Mouse (Mus musculus) liver, embryonic 14.5 days (tissue): ENCODE data around the gene Adgre5. TPM values are rescaled to one million over a fixed set of nuclear protein-coding genes. Genes with fewer than 3 reads are reported as not detected.
A peak's percentile ranks its signal among the peaks of the same experiment; 100 is the strongest.

Experiments
- ATAC-seq: fragments of 200-750 bp; cut with Nextera tagmentation; 2 replicates; pipeline ENCODE4 v1.8.0; 2017; ENCODE audit warnings: moderate number of reproducible peaks, mild to moderate bottlenecking, moderate library complexity; ENCODE audit not compliant: insufficient read depth
- DNase-seq, 3 experiments: peaks; one replicate each; pipeline ENCODE4 v3.0.0-alpha.2; 2012 to 2013; ENCODE audit warnings: low read depth in 3 of 3, low spot score in 3 of 3
- H3K27ac ChIP-seq: fragments of 300-500 bp; sonication (generic); 2 replicates; pipeline ENCODE4 v1.5.1; 2014; ENCODE audit warnings: moderate library complexity, mild to moderate bottlenecking, control low read depth, inconsistent platforms
- H3K27me3 ChIP-seq: fragments of 300-500 bp; sonication (generic); 2 replicates; pipeline ENCODE4 v1.6.1; 2014; ENCODE audit warnings: mild to moderate bottlenecking, low read length, moderate library complexity; ENCODE audit not compliant: control insufficient read depth, insufficient read depth
- H3K36me3 ChIP-seq: fragments of 300-500 bp; sonication (generic); replicated peaks from 2 replicates; pipeline ENCODE4 v1.6.1; 2014; ENCODE audit warnings: low read depth; ENCODE audit not compliant: control insufficient read depth, insufficient read depth
- H3K4me1 ChIP-seq, 2 experiments: fragments of 200-500 bp in 1 of 2; fragments of 300-500 bp in 1 of 2; sonication (generic) in 1 of 2; replicated peaks; 2 replicates each; pipeline ENCODE4 v1.6.1; 2012 to 2014; ENCODE audit warnings: antibody characterized with exemption in 1 of 2, inconsistent platforms in 1 of 2, low read length in 1 of 2; ENCODE audit not compliant: control insufficient read depth in 2 of 2, insufficient read depth in 2 of 2
- H3K4me2 ChIP-seq: fragments of 300-500 bp; sonication (generic); 2 replicates; pipeline ENCODE4 v1.6.1; 2014; ENCODE audit warnings: low read depth, mild to moderate bottlenecking, control low read depth, moderate library complexity
- H3K4me3 ChIP-seq, 2 experiments: fragments of 200-500 bp in 1 of 2; fragments of 300-500 bp in 1 of 2; sonication (generic) in 1 of 2; 2 replicates each; pipeline ENCODE4 v1.5.1; 2012 to 2014; ENCODE audit warnings: low read depth in 2 of 2, low read length in 2 of 2, mild to moderate bottlenecking in 2 of 2, control low read depth in 1 of 2, inconsistent platforms in 1 of 2, moderate library complexity in 1 of 2; ENCODE audit not compliant: insufficient read depth in 1 of 2
- H3K9ac ChIP-seq: fragments of 300-500 bp; sonication (generic); replicated peaks from 2 replicates; pipeline ENCODE4 v1.6.1; 2014; ENCODE audit warnings: mild to moderate bottlenecking, control low read depth, moderate library complexity
- H3K9me3 ChIP-seq: fragments of 300-500 bp; sonication (generic); 2 replicates; pipeline ENCODE4 v1.6.1; 2016; ENCODE audit warnings: low read length, mixed read lengths; ENCODE audit not compliant: control insufficient read depth
- CTCF ChIP-seq: IDR thresholded peaks from 2 replicates; pipeline ENCODE4 v1.5.1; 2016; ENCODE audit warnings: antibody characterized with exemption, low read depth, control low read depth
- EP300 ChIP-seq: IDR thresholded peaks from 2 replicates; pipeline ENCODE4 v1.6.1; 2016; ENCODE audit warnings: antibody characterized with exemption, low read depth
- WGBS: fragments of 180-500 bp; shearing (Covaris S2); extraction: QIAGEN DNeasy Blood & Tissue Kit; methylation state at CpG from one replicate; pipeline ENCODE4 v1.1.7; 2014; ENCODE audit not compliant: insufficient replicate concordance; 5-methylcytosine and 5-hydroxymethylcytosine counted together
- polyA plus RNA-seq, 2 experiments: library from polyadenylated mRNA; depleted of rRNA in 1 of 2; stranded (reverse) in 1 of 2; unstranded in 1 of 2; fragments of >200 nt; fragmentation: Nextera tagmentation in 1 of 2; extraction: Ambion mirVana in 1 of 2; gene quantifications; 2 replicates each; pipeline versions ENCODE4 v1.2.1 to v1.2.3; 2012 to 2014

The Adgre5 gene
- polyA plus RNA-seq, 2 experiments, result 8.7 to 11.3 TPM

DNA sequence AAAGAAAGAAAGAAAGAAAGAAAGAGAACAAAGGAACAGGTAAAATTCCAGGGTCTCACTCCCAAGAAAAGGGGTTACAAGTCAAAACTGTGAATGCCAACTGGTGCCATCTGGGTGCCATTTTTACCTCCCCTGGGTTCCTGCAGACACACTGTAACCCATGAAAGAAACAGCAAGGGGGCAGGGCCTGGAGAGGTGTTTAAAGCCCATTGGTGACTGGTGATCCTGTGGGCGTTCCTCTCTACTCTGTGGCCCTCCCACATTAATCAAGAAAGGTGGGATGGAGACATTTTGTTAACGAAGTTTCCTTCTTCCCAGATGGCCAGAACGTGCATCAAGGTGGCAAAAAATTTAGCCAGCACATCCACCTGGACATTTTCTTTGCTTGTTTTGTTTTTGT is 36.9 kb upstream of the Adgre5 start:
- 59% methylated on average over 3 of the region's 3 CpGs for WGBS
- ATAC-seq (no peak), DNase-seq (no peak)
- Histone ChIP-seq H3K9me3 (no peaks in the 10 kb centered on the region), H3K27me3 (no peaks in the 10 kb centered on the region), H3K4me2 (no peak overlapping the region), H3K27ac (no peak overlapping the region), H3K4me3 (no peak overlapping the region), H3K9ac (no peak overlapping the region), H3K4me1 (peaks cover 0 to 10% of the 10 kb centered on the region in 2 experiments; a peak in 2 of 4 replicates), H3K36me3 (no peaks in the 10 kb centered on the region)
- TF ChIP-seq CTCF (no peak), EP300 (no peak)

DNA sequence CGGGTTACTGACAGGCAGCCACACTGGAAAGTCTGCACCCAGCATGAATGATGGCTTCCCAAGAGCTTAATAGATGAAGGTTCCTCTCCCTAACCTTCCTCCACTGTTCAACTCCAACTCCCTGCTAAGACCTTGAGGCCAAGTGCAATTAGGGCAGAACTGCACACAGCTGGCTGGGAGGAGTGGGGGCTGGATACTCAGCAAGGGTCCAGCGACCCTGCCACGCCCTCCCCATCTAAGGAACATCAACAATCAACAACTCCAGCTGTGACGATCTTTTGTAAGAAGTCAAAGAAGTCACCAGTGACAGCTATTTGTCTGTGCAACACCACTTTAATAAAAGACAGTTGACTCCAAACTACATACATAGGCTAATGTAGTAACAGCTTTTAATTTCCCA is 35.5 kb upstream of the Adgre5 start:
- no peaks in the 10 kb centered on the region for H3K9me3 ChIP-seq
- WGBS, result 40% methylated on average over 4 of the region's 4 CpGs
- no peak overlapping the region for H3K4me2 ChIP-seq
- no peak overlapping the region for H3K9ac ChIP-seq
- H3K36me3 ChIP-seq, result no peaks in the 10 kb centered on the region
- H3K27ac ChIP-seq, result no peak overlapping the region
- ATAC-seq, result no peak
- TF ChIP-seq CTCF (no peak), EP300 (no peak)
- no peak overlapping the region for H3K4me3 ChIP-seq
- DNase-seq, result no peak
- no peaks in the 10 kb centered on the region for H3K27me3 ChIP-seq
- peaks cover 0 to 14% of the 10 kb centered on the region in 2 experiments; a peak in 2 of 4 replicates for H3K4me1 ChIP-seq

DNA sequence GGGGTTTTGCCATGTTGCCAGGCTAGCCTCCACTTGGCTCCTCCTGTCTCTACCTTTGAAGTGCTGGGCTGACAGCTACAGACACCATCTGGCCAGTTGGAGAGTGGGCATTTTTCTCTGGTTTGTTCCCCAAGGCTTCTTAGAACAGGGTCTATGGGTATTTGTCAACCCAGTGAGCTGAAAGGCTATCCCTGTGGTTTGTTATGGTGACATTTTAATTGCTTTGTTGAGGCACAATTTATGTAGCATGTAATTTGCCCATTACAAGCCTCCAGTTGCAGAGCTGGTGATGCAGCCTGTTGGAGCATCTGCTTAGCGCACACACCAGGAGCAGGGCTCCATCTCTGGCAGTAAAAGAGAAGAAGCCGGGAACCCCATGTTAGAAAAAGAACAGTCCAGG is 33.1 kb upstream of the Adgre5 start:
- Histone ChIP-seq H3K4me1 (peaks cover 0 to 12% of the 10 kb centered on the region in 2 experiments; a peak in 2 of 4 replicates), H3K36me3 (no peaks in the 10 kb centered on the region), H3K4me3 (no peak overlapping the region), H3K9me3 (no peaks in the 10 kb centered on the region), H3K27ac (no peak overlapping the region), H3K9ac (no peak overlapping the region), H3K4me2 (no peak overlapping the region), H3K27me3 (no peaks in the 10 kb centered on the region)
- no peak for TF ChIP-seq CTCF
- no peak for TF ChIP-seq EP300
- no peak for ATAC-seq
- DNase-seq, result no peak
- 82% methylated on average over 2 of the region's 2 CpGs for WGBS

DNA sequence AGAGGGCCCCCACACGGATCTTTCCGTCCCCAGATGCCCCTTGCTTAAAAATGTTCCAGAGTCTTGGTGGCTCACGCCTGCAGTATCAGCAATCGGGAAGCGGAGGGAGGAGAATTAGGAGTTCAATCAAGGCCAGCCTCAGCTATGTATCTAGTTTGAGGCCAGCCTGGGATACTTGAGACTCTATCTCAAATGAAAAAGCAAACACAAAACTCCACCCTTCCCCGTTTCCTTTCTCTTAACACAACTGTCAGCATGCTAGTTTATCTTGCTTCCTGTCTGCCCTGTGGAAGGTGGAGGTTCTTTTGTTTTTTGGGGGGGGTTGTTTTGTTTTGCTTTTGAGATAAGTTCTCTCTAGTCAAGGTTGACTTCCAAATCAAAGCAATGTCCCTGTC is 32.3 kb upstream of the Adgre5 start:
- Histone ChIP-seq H3K4me2 (peak overlapping the region; percentile 64), H3K36me3 (no peaks in the 10 kb centered on the region), H3K9me3 (no peaks in the 10 kb centered on the region), H3K9ac (no peak overlapping the region), H3K27me3 (no peaks in the 10 kb centered on the region), H3K27ac (no peak overlapping the region), H3K4me3 (peak overlapping the region in 1 of 2 experiments; percentile 33; a peak in 1 of 4 replicates), H3K4me1 (peaks cover 0 to 18% of the 10 kb centered on the region in 2 experiments; a peak in 2 of 4 replicates)
- 3% methylated on average over 6 of the region's 6 CpGs for WGBS
- TF ChIP-seq CTCF (no peak), EP300 (no peak)
- no peak for DNase-seq
- no peak for ATAC-seq

DNA sequence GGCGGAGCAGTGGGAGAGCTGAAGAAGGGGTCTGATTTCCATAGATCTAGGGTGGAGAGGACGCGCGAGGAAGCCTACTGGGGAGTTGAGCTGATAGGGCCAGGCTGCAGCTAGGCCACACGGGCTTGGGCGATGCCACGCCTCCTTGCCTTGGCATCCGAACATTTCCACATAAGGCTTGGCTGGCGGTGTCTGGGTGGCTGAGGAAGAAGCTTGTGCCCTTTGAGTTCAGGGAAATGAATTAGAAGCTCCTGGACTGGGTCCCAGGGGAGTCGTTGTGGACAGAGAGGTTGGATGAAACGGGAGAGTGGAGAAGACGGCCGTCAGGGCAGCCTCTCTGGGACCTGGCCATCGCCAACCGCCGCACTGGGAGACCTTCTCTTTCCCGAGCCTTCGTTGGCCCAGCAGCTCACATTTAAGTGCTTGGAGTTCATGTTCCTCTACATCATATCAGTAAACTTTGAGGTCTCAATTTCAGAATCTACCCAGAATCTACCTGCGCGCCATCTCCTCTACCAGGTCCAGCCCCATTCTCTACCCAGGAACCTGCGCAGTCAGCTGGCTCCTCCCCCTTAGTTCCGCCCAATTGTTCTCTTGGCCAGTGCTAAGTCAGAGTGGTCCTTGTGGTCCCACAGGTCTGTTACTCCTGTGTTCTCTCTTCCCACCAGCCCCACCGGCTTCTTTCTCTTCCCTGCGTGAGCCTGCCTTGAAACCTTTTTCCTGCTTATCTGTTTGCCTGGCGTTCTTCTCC is 31.8 kb upstream of the Adgre5 start:
- H3K9ac ChIP-seq, result no peak overlapping the region
- ATAC-seq (no peak; the same call in 1 of the 2 replicates), DNase-seq (no peak)
- no peaks in the 10 kb centered on the region for H3K36me3 ChIP-seq
- H3K27me3 ChIP-seq, result no peaks in the 10 kb centered on the region
- peaks cover 0 to 22% of the 10 kb centered on the region in 2 experiments; a peak in 2 of 4 replicates for H3K4me1 ChIP-seq
- WGBS, result 10% methylated on average over 25 of the region's 25 CpGs
- no peaks in the 10 kb centered on the region for H3K9me3 ChIP-seq
- TF ChIP-seq CTCF, result peak; percentile 0; the same call in 1 of the 2 replicates
- TF ChIP-seq EP300, result no peak
- peak overlapping the region; percentile 27 to 33 for H3K4me3 ChIP-seq
- no peak overlapping the region for H3K27ac ChIP-seq
- peak overlapping the region; percentile 64 for H3K4me2 ChIP-seq
